Mouse (Mus musculus): ENCODE data around the gene Spi1. TPM values are rescaled to one million over a fixed set of nuclear protein-coding genes. Genes with fewer than 3 reads are reported as not detected.

Gene Spi1
- polyA plus RNA-seq, 1 experiment from 2014 or later: 18.2 TPM

GRCm38 (mm10) chr2:91084179-91084820 lies 2.1 kb downstream of the Spi1 start:
- H3K4me2 ChIP-seq (ENCODE audit: low read depth, low read length): peak overlapping the region; percentile 10; the same call in 1 of the 2 replicates
- no peak overlapping the region for H3K4me3 ChIP-seq (ENCODE audit: low read depth, low read length)

GRCm38 (mm10) chr2:91085494-91086391 lies 3.6 kb downstream of the Spi1 start:
- no peaks in the 10 kb centered on the region for H3K27me3 ChIP-seq (ENCODE audit: control insufficient read depth, insufficient read depth, low read depth, low read length)
- 68% methylated on average over 14 of the region's 14 CpGs for WGBS (ENCODE audit: insufficient replicate concordance)
- H3K9me3 ChIP-seq (replicated peaks; ENCODE audit: control insufficient read depth, low read length): no peaks in the 10 kb centered on the region
- no peak overlapping the region for H3K9ac ChIP-seq (ENCODE audit: low read depth, low read length)
- H3K36me3 ChIP-seq (ENCODE audit: control insufficient read depth, insufficient read depth): no peaks in the 10 kb centered on the region
- ATAC-seq (ENCODE audit: low read depth): no peak
- H3K4me3 ChIP-seq (ENCODE audit: low read depth, low read length): no peak overlapping the region
- H3K27ac ChIP-seq (ENCODE audit: low read length): 0 out of 2 replicates have a peak overlapping the region, but pooled peaks have one; percentile 11
- H3K4me1 ChIP-seq (ENCODE audit: control insufficient read depth, low read depth, low read length): peaks cover 8% of the 10 kb centered on the region
- no peak overlapping the region for H3K4me2 ChIP-seq (ENCODE audit: low read depth, low read length)

More at GRCm38 (mm10) chr2:91084179-91084820, 2.1 kb downstream of the Spi1 start:
- Histone ChIP-seq H3K27ac (ENCODE audit: low read length) (peak overlapping the region; percentile 68), H3K27me3 (ENCODE audit: control insufficient read depth, insufficient read depth, low read depth, low read length) (no peaks in the 10 kb centered on the region), H3K9me3 (replicated peaks; ENCODE audit: control insufficient read depth, low read length) (no peaks in the 10 kb centered on the region), H3K36me3 (ENCODE audit: control insufficient read depth, insufficient read depth) (no peaks in the 10 kb centered on the region), H3K4me1 (ENCODE audit: control insufficient read depth, low read depth, low read length) (peaks cover 8% of the 10 kb centered on the region), H3K9ac (ENCODE audit: low read depth, low read length) (peak overlapping the region; percentile 3; the same call in 1 of the 2 replicates)
- 53% methylated on average over 15 of the region's 15 CpGs for WGBS (ENCODE audit: insufficient replicate concordance)
- ATAC-seq (ENCODE audit: low read depth): no peak; the same call in 1 of the 2 replicates

GRCm38 (mm10) chr2:91086392-91087237 lies 4.4 kb downstream of the Spi1 start:
- Histone ChIP-seq H3K4me1 (ENCODE audit: control insufficient read depth, low read depth, low read length) (peaks cover 8% of the 10 kb centered on the region), H3K4me2 (ENCODE audit: low read depth, low read length) (no peak overlapping the region), H3K27ac (ENCODE audit: low read length) (peak overlapping the region; percentile 48; the same call in 1 of the 2 replicates), H3K27me3 (ENCODE audit: control insufficient read depth, insufficient read depth, low read depth, low read length) (no peaks in the 10 kb centered on the region), H3K9me3 (replicated peaks; ENCODE audit: control insufficient read depth, low read length) (no peaks in the 10 kb centered on the region), H3K4me3 (ENCODE audit: low read depth, low read length) (no peak overlapping the region), H3K9ac (ENCODE audit: low read depth, low read length) (no peak overlapping the region), H3K36me3 (ENCODE audit: control insufficient read depth, insufficient read depth) (no peaks in the 10 kb centered on the region)
- no peak for ATAC-seq (ENCODE audit: low read depth)
- WGBS (ENCODE audit: insufficient replicate concordance): 59% methylated on average over 9 of the region's 9 CpGs

GRCm38 (mm10) chr2:91087453-91087852 lies 5.3 kb downstream of the Spi1 start:
- Histone ChIP-seq H3K4me2 (ENCODE audit: low read depth, low read length) (no peak overlapping the region), H3K4me1 (ENCODE audit: control insufficient read depth, low read depth, low read length) (peaks cover 8% of the 10 kb centered on the region), H3K9ac (ENCODE audit: low read depth, low read length) (no peak overlapping the region), H3K4me3 (ENCODE audit: low read depth, low read length) (no peak overlapping the region), H3K27ac (ENCODE audit: low read length) (peak overlapping the region; percentile 48), H3K27me3 (ENCODE audit: control insufficient read depth, insufficient read depth, low read depth, low read length) (no peaks in the 10 kb centered on the region), H3K9me3 (replicated peaks; ENCODE audit: control insufficient read depth, low read length) (no peaks in the 10 kb centered on the region), H3K36me3 (ENCODE audit: control insufficient read depth, insufficient read depth) (no peaks in the 10 kb centered on the region)
- no peak for ATAC-seq (ENCODE audit: low read depth)
- WGBS (ENCODE audit: insufficient replicate concordance): 42% methylated on average over 9 of the region's 9 CpGs

GRCm38 (mm10) chr2:91088987-91089386 lies 6.8 kb downstream of the Spi1 start:
- Histone ChIP-seq H3K4me2 (ENCODE audit: low read depth, low read length) (no peak overlapping the region), H3K4me1 (ENCODE audit: control insufficient read depth, low read depth, low read length) (peaks cover 3% of the 10 kb centered on the region; the same call in 1 of the 2 replicates), H3K27me3 (ENCODE audit: control insufficient read depth, insufficient read depth, low read depth, low read length) (no peaks in the 10 kb centered on the region), H3K36me3 (ENCODE audit: control insufficient read depth, insufficient read depth) (no peaks in the 10 kb centered on the region), H3K9ac (ENCODE audit: low read depth, low read length) (no peak overlapping the region), H3K4me3 (ENCODE audit: low read depth, low read length) (no peak overlapping the region), H3K9me3 (replicated peaks; ENCODE audit: control insufficient read depth, low read length) (no peaks in the 10 kb centered on the region), H3K27ac (ENCODE audit: low read length) (peak overlapping the region; percentile 51)
- 32% methylated on average over 9 of the region's 9 CpGs for WGBS (ENCODE audit: insufficient replicate concordance)
- no peak for ATAC-seq (ENCODE audit: low read depth)

GRCm38 (mm10) chr2:91090208-91090607 lies 8.0 kb downstream of the Spi1 start:
- 63% methylated on average over 6 of the region's 6 CpGs for WGBS (ENCODE audit: insufficient replicate concordance)
- Histone ChIP-seq H3K27ac (ENCODE audit: low read length) (no peak overlapping the region), H3K4me3 (ENCODE audit: low read depth, low read length) (no peak overlapping the region), H3K9me3 (replicated peaks; ENCODE audit: control insufficient read depth, low read length) (no peaks in the 10 kb centered on the region), H3K4me1 (ENCODE audit: control insufficient read depth, low read depth, low read length) (peaks cover 3% of the 10 kb centered on the region; the same call in 1 of the 2 replicates), H3K4me2 (ENCODE audit: low read depth, low read length) (no peak overlapping the region), H3K27me3 (ENCODE audit: control insufficient read depth, insufficient read depth, low read depth, low read length) (no peaks in the 10 kb centered on the region), H3K36me3 (ENCODE audit: control insufficient read depth, insufficient read depth) (no peaks in the 10 kb centered on the region), H3K9ac (ENCODE audit: low read depth, low read length) (no peak overlapping the region)
- no peak for ATAC-seq (ENCODE audit: low read depth)

- H3K9ac ChIP-seq (ENCODE audit: low read depth, low read length): no peak overlapping the region
- no peaks in the 10 kb centered on the region; the same call in 1 of the 2 replicates for H3K27me3 ChIP-seq (ENCODE audit: control insufficient read depth, insufficient read depth, low read depth, low read length)
- no peak for ATAC-seq (ENCODE audit: low read depth)
- WGBS (ENCODE audit: insufficient replicate concordance): 56% methylated on average over 6 of the region's 6 CpGs
- H3K36me3 ChIP-seq (ENCODE audit: control insufficient read depth, insufficient read depth): no peaks in the 10 kb centered on the region
- no peak overlapping the region for H3K27ac ChIP-seq (ENCODE audit: low read length)
- H3K9me3 ChIP-seq (replicated peaks; ENCODE audit: control insufficient read depth, low read length): no peaks in the 10 kb centered on the region
- H3K4me1 ChIP-seq (ENCODE audit: control insufficient read depth, low read depth, low read length): peaks cover 4% of the 10 kb centered on the region; the same call in 1 of the 2 replicates
- H3K4me2 ChIP-seq (ENCODE audit: low read depth, low read length): no peak overlapping the region
- no peak overlapping the region for H3K4me3 ChIP-seq (ENCODE audit: low read depth, low read length)
These were observed 8.6 kb downstream of the Spi1 start for GRCm38 (mm10) chr2:91090827-91091226.

- Histone ChIP-seq H3K9ac (ENCODE audit: low read depth, low read length) (peak overlapping the region; percentile 50), H3K27ac (ENCODE audit: low read length) (peak overlapping the region; percentile 48), H3K4me2 (ENCODE audit: low read depth, low read length) (peak overlapping the region; percentile 29), H3K9me3 (replicated peaks; ENCODE audit: control insufficient read depth, low read length) (no peaks in the 10 kb centered on the region), H3K36me3 (ENCODE audit: control insufficient read depth, insufficient read depth) (no peaks in the 10 kb centered on the region), H3K27me3 (ENCODE audit: control insufficient read depth, insufficient read depth, low read depth, low read length) (peaks cover 2% of the 10 kb centered on the region; the same call in 1 of the 2 replicates), H3K4me1 (ENCODE audit: control insufficient read depth, low read depth, low read length) (peaks cover 21% of the 10 kb centered on the region), H3K4me3 (ENCODE audit: low read depth, low read length) (peak overlapping the region; percentile 50)
- 17% methylated on average over 14 of the region's 14 CpGs for WGBS (ENCODE audit: insufficient replicate concordance)
- ATAC-seq (ENCODE audit: low read depth): peak; percentile 71
These were observed 14.3 kb downstream of the Spi1 start for GRCm38 (mm10) chr2:91096524-91096923.
